Mouse (Mus musculus) megakaryocyte progenitor cell, adult 5-6 weeks (primary cell): ENCODE results near the gene Dnajb3. TPM values are rescaled to one million over a fixed set of nuclear protein-coding genes. Genes with fewer than 3 reads are reported as not detected.

Experiments
- ATAC-seq: replicated peaks from 2 replicates; pipeline ENCODE4 v1.8.0; 2016; ENCODE audit warnings: mild to moderate bottlenecking, moderate TSS enrichment, inconsistent platforms; ENCODE audit not compliant: poor library complexity
- total RNA-seq, 2 experiments: library from RNA; stranded (forward) in 1 of 2; stranded (reverse) in 1 of 2; fragments of 157-497, 149-512 nt in 1 of 2; fragments of 200-1000 nt in 1 of 2; gene quantifications; 2 replicates each; pipeline versions ENCODE4 v1.2.3 to v1.2.4; 2015 to 2017

The Dnajb3 gene
- total RNA-seq (2015) (0.68 and 2.4 TPM in 2 replicates), total RNA-seq (2017) (0.17 and 1.2 TPM in 2 replicates)

- peak; percentile 69 for ATAC-seq
These were observed at the start of gene Dnajb3 for GRCm38 (mm10) chr1:88205294-88205922. TSS of gene Dnajb3 (minus strand) at chr1:88205782.

- ATAC-seq = no peak
These were observed 49.3 kb upstream of the Dnajb3 start for GRCm38 (mm10) chr1:88254793-88255465.

GRCm38 (mm10) chr1:88253540-88253939 lies 48.0 kb upstream of the Dnajb3 start:
- ATAC-seq = peak; percentile 3; the same call in 1 of the 2 replicates

GRCm38 (mm10) chr1:88253106-88253505 lies 47.5 kb upstream of the Dnajb3 start:
- ATAC-seq = peak; percentile 4; the same call in 1 of the 2 replicates

- ATAC-seq = no peak
These were observed 44.4 kb upstream of the Dnajb3 start for GRCm38 (mm10) chr1:88250023-88250422.

GRCm38 (mm10) chr1:88249596-88249995 lies 44.0 kb upstream of the Dnajb3 start:
- no peak for ATAC-seq

- ATAC-seq = peak; percentile 26
These were observed 43.1 kb upstream of the Dnajb3 start for GRCm38 (mm10) chr1:88248658-88249057.

GRCm38 (mm10) chr1:88247660-88248059 lies 42.1 kb upstream of the Dnajb3 start:
- no peak for ATAC-seq

GRCm38 (mm10) chr1:88246386-88246785 lies 40.8 kb upstream of the Dnajb3 start:
- no peak for ATAC-seq

GRCm38 (mm10) chr1:88245881-88246280 lies 40.3 kb upstream of the Dnajb3 start:
- no peak for ATAC-seq

GRCm38 (mm10) chr1:88243861-88244260 lies 38.3 kb upstream of the Dnajb3 start:
- no peak for ATAC-seq

- ATAC-seq = no peak
These were observed 35.0 kb upstream of the Dnajb3 start for GRCm38 (mm10) chr1:88240579-88240978.

GRCm38 (mm10) chr1:88240072-88240471 lies 34.5 kb upstream of the Dnajb3 start:
- ATAC-seq = no peak

GRCm38 (mm10) chr1:88238771-88239170 lies 33.2 kb upstream of the Dnajb3 start:
- ATAC-seq = no peak

- no peak for ATAC-seq
These were observed 31.7 kb upstream of the Dnajb3 start for GRCm38 (mm10) chr1:88237311-88237710.

- no peak for ATAC-seq
These were observed 30.4 kb upstream of the Dnajb3 start for GRCm38 (mm10) chr1:88235894-88236415.

GRCm38 (mm10) chr1:88235046-88235893 lies 29.7 kb upstream of the Dnajb3 start:
- ATAC-seq = no peak

GRCm38 (mm10) chr1:88234646-88235045 lies 29.1 kb upstream of the Dnajb3 start:
- no peak for ATAC-seq

- no peak for ATAC-seq
These were observed 28.6 kb upstream of the Dnajb3 start for GRCm38 (mm10) chr1:88234248-88234610.

GRCm38 (mm10) chr1:88233421-88234247 lies 28.1 kb upstream of the Dnajb3 start:
- no peak for ATAC-seq
